Mouse (Mus musculus): ENCODE measurements around the gene Supt6. TPM values are rescaled to one million over a fixed set of nuclear protein-coding genes. Genes with fewer than 3 reads are reported as not detected.

Supt6 gene
- total and polyA plus RNA-seq, 3 experiments = 30.4 to 99.9 (median 65.5) TPM

GRCm38 (mm10) chr11:78182961-78183844 lies 62.6 kb downstream of the Supt6 start, which contains the start of gene Rpl23a (continued):
- TF ChIP-seq EP300 (IDR thresholded peaks at IDR 0.05; ENCODE audit: low read length) = peak; percentile 37; the same call in 1 of the 2 replicates

GRCm38 (mm10) chr11:78182450-78182849 lies 63.3 kb downstream of the Supt6 start:
- peak overlapping the region; percentile 70 to 96 (median 76) for H3K4me3 ChIP-seq (replicated peaks in 1 of 3; ENCODE audit: low read depth in 2 of 3, low read length in 2 of 3, poor library complexity in 1 of 3)
- H3K4me1 ChIP-seq (ENCODE audit: control insufficient read depth in 1 of 2, insufficient read depth in 2 of 2) = peaks cover 13 to 44% of the 10 kb centered on the region in 2 experiments
- H3K36me3 ChIP-seq (replicated peaks in 1 of 2; ENCODE audit: control insufficient read depth in 1 of 2, insufficient read depth in 1 of 2, low read length in 1 of 2) = peaks cover 26 to 40% of the 10 kb centered on the region in 2 experiments
- in situ Hi-C loops (cut with MboI; ENCODE audit: low pct_ligation_motif_present, low pct_unique_long_range_greater_than_20kb, low sequenced_read_pairs) (no loop called here), dilution Hi-C loops (cut with MboI; ENCODE audit: extremely low pct_ligation_motif_present, extremely low pct_unique_long_range_greater_than_20kb, low sequenced_read_pairs) (no loop called here)
- H3K27ac ChIP-seq (ENCODE audit: insufficient read depth, low read depth) = peak overlapping the region; percentile 74; the same call in 1 of the 2 replicates
- H3K79me2 ChIP-seq (replicated peaks; ENCODE audit: control insufficient read depth, extremely low read depth, insufficient read depth, poor library complexity, severe bottlenecking) = peaks cover 38% of the 10 kb centered on the region
- H3K9ac ChIP-seq (ENCODE audit: insufficient read depth, low read depth) = peak overlapping the region; percentile 67
- no peak for DNase-seq (ENCODE audit: extremely low read depth)
- H3K27me3 ChIP-seq (replicated peaks) = no peaks in the 10 kb centered on the region
- peak overlapping the region; percentile 95 for H3K4me2 ChIP-seq (ENCODE audit: insufficient read depth, low read depth, poor library complexity, severe bottlenecking)
- TF ChIP-seq ZKSCAN1 (IDR thresholded peaks at IDR 0.05; ENCODE audit: borderline replicate concordance, low read depth, low read length) (no peak), TCF12 (IDR thresholded peaks at IDR 0.05; ENCODE audit: low read depth, low read length) (no peak), NRF1 (IDR thresholded peaks at IDR 0.05; ENCODE audit: low read depth, low read length) (no peak), ZMIZ1 (IDR thresholded peaks at IDR 0.05; ENCODE audit: low read depth, low read length) (peak; percentile 1; the same call in 1 of the 2 replicates), BHLHE40 (IDR thresholded peaks at IDR 0.05; ENCODE audit: low read depth, low read length) (no peak), ELF1 (IDR thresholded peaks at IDR 0.05; ENCODE audit: low read depth, low read length) (no peak), SIN3A (IDR thresholded peaks at IDR 0.05; ENCODE audit: low read length) (0 out of 2 replicates have a peak, but pooled peaks have one; percentile 3), GABPA (IDR thresholded peaks at IDR 0.05; ENCODE audit: insufficient replicate concordance, low read depth, low read length) (no peak)
- no peaks in the 10 kb centered on the region for H3K9me3 ChIP-seq (replicated peaks; ENCODE audit: low read length)

GRCm38 (mm10) chr11:78181830-78182357 lies 63.9 kb downstream of the Supt6 start:
- Histone ChIP-seq H3K4me1 (ENCODE audit: control insufficient read depth in 1 of 2, insufficient read depth in 2 of 2) (peaks cover 13 to 46% of the 10 kb centered on the region in 2 experiments), H3K9me3 (replicated peaks; ENCODE audit: low read length) (no peaks in the 10 kb centered on the region), H3K27me3 (replicated peaks) (no peaks in the 10 kb centered on the region), H3K4me2 (ENCODE audit: insufficient read depth, low read depth, poor library complexity, severe bottlenecking) (peak overlapping the region; percentile 95), H3K4me3 (replicated peaks in 1 of 3; ENCODE audit: low read depth in 2 of 3, low read length in 2 of 3, poor library complexity in 1 of 3) (peak overlapping the region; percentile 70 to 96 (median 76)), H3K27ac (ENCODE audit: insufficient read depth, low read depth) (no peak overlapping the region), H3K36me3 (replicated peaks in 1 of 2; ENCODE audit: control insufficient read depth in 1 of 2, insufficient read depth in 1 of 2, low read length in 1 of 2) (peaks cover 26 to 40% of the 10 kb centered on the region in 2 experiments), H3K9ac (ENCODE audit: insufficient read depth, low read depth) (peak overlapping the region; percentile 67), H3K79me2 (replicated peaks; ENCODE audit: control insufficient read depth, extremely low read depth, insufficient read depth, poor library complexity, severe bottlenecking) (peaks cover 38% of the 10 kb centered on the region)
- dilution Hi-C loops (cut with MboI; ENCODE audit: extremely low pct_ligation_motif_present, extremely low pct_unique_long_range_greater_than_20kb, low sequenced_read_pairs) (no loop called here), in situ Hi-C loops (cut with MboI; ENCODE audit: low pct_ligation_motif_present, low pct_unique_long_range_greater_than_20kb, low sequenced_read_pairs) (no loop called here)
- no peak for DNase-seq (ENCODE audit: extremely low read depth)
- TF ChIP-seq UBTF (IDR thresholded peaks at IDR 0.05; ENCODE audit: low read depth, low read length) (no peak), HCFC1 (IDR thresholded peaks at IDR 0.05; ENCODE audit: low read depth, low read length) (no peak), POLR2AphosphoS2 (IDR thresholded peaks at IDR 0.05; ENCODE audit: low read depth, low read length) (peak; percentile 20; the same call in 1 of the 2 replicates), MAFK (IDR thresholded peaks at IDR 0.05; ENCODE audit: insufficient replicate concordance, low read length) (no peak), JUND (conservative IDR thresholded peaks at IDR 0.05; ENCODE audit: low read depth, low read length) (no peak), CTCF (conservative IDR thresholded peaks at IDR 0.05 in 1 of 2, IDR thresholded peaks at IDR 0.05 in 1 of 2; ENCODE audit: low read depth in 2 of 2, low read length in 2 of 2) (no peak), RCOR1 (conservative IDR thresholded peaks at IDR 0.05; ENCODE audit: low read depth, low read length) (no peak), MAX (IDR thresholded peaks at IDR 0.05; ENCODE audit: low read length) (no peak), NRF1 (IDR thresholded peaks at IDR 0.05; ENCODE audit: low read depth, low read length) (no peak), MXI1 (IDR thresholded peaks at IDR 0.05; ENCODE audit: low read depth, low read length) (peak; percentile 47; the same call in 1 of the 2 replicates), PAX5 (IDR thresholded peaks at IDR 0.05; ENCODE audit: low read length) (no peak), RAD21 (IDR thresholded peaks at IDR 0.05; ENCODE audit: low read depth, low read length) (no peak), USF1 (IDR thresholded peaks at IDR 0.05; ENCODE audit: low read depth, low read length) (no peak), EP300 (IDR thresholded peaks at IDR 0.05; ENCODE audit: low read length) (peak; percentile 33), JUN (IDR thresholded peaks at IDR 0.05; ENCODE audit: insufficient read depth, low read depth, low read length) (no peak), TBP (conservative IDR thresholded peaks at IDR 0.05; ENCODE audit: low read depth, low read length) (no peak), IRF4 (IDR thresholded peaks at IDR 0.05; ENCODE audit: low read depth, low read length) (no peak), GABPA (IDR thresholded peaks at IDR 0.05; ENCODE audit: insufficient replicate concordance, low read depth, low read length) (no peak), CHD2 (IDR thresholded peaks at IDR 0.05; ENCODE audit: low read length) (no peak), TCF12 (IDR thresholded peaks at IDR 0.05; ENCODE audit: low read depth, low read length) (no peak), ETS1 (conservative IDR thresholded peaks at IDR 0.05; ENCODE audit: low read depth, low read length) (no peak), CHD1 (IDR thresholded peaks at IDR 0.05; ENCODE audit: low read depth, low read length) (peak; percentile 17; the same call in 1 of the 2 replicates)

Measured in CH12.LX (cell line).